Comparison of ENCODE assay signal across 9 mouse cellular contexts in genomic region chr17:31019505-31019904, GRCm38 (mm10). TPM values are rescaled to one million over a fixed set of nuclear protein-coding genes. Genes with fewer than 3 reads are reported as not detected.
DNase-seq lines count a peak whose midpoint lies in the region; TF ChIP-seq lines count a peak whose summit lies in the region.
"Had no signal": no experiment of that assay in that cellular context is flagged by ENCODE, and none has a peak within 500 bp of the region (broad histone marks: within the 10 kb centered on the region; RNA-seq: fewer than 3 reads in every experiment).

No protein-coding gene starts in this region.

- H3K4me3 ChIP-seq in thymus, adult 2 months (ENCODE audit: control insufficient read depth, insufficient read depth, low read length) = no peak overlapping the region
- H3K4me3 ChIP-seq: lung, embryonic 15.5 days had no signal

- TF ChIP-seq CTCF in thymus, adult 2 months (IDR thresholded peaks at IDR 0.05; ENCODE audit: borderline replicate concordance, control insufficient read depth, extremely low read depth, insufficient read depth, low read length, poor library complexity) = no peak

- no peaks in the 10 kb centered on the region for H3K4me1 ChIP-seq in thymus, adult 2 months (replicated peaks; ENCODE audit: control insufficient read depth, insufficient read depth, low read length)

- no peaks in the 10 kb centered on the region for H3K27me3 ChIP-seq in thymus, adult 2 months (ENCODE audit: control insufficient read depth, insufficient read depth, low read length)
- H3K27me3 ChIP-seq: lung, embryonic 15.5 days had no signal

- 4% methylated on average over 2 of the region's 2 CpGs for WGBS in thymus, adult 2 months

- DNase-seq in heart, adult 8-10 months (ENCODE audit: low spot score) = peak; percentile 65
- no peak for DNase-seq in heart, postnatal 25 days (ENCODE audit: low spot score)
- peak; percentile 86 for DNase-seq in ES-CJ7 (ENCODE audit: low read depth, low spot score)
- DNase-seq in c-Kit-positive CD71-positive TER-119-positive erythroid progenitor cells, embryonic 14.5 days (ENCODE audit: low spot score) = peak; percentile 76
- peak; percentile 56 to 73 for DNase-seq in frontal cortex, postnatal 36 days (ENCODE audit: low spot score in 2 of 2)
- peak; percentile 62 to 78 for DNase-seq in left cerebral cortex, adult 18-20 months (ENCODE audit: low spot score in 2 of 2)
- DNase-seq in natural killer cell, adult 2 months (ENCODE audit: low spot score in 2 of 2) = peak; percentile 66 to 73
- peak; percentile 71 for DNase-seq in thymus, adult 2 months

- H3K36me3 ChIP-seq in thymus, adult 2 months (ENCODE audit: control insufficient read depth, insufficient read depth, low read length) = no peaks in the 10 kb centered on the region
- H3K36me3 ChIP-seq: lung, embryonic 15.5 days had no signal

- no peak for TF ChIP-seq POLR2A in thymus, adult 2 months (IDR thresholded peaks at IDR 0.05; ENCODE audit: control insufficient read depth, extremely low read depth, insufficient read depth, low read length, poor library complexity)

- no peak overlapping the region for H3K27ac ChIP-seq in thymus, adult 2 months (ENCODE audit: control insufficient read depth, insufficient read depth, low read length)
- H3K27ac ChIP-seq: lung, embryonic 15.5 days had no signal

- intact Hi-C loops in heart, postnatal 25 days (cut with DNase I) = loop anchor here (1.0 to 2.0 kb wide), 2 partner anchors 37 to 100 kb away; partner anchors contain the start of gene Abcg1

RNA-seq across cellular contexts. Expression of gene Abcg1, which starts 38.0 kb away (rescaled TPM):
- total RNA-seq in heart, adult 8-10 months (2022) = 1 to 10 TPM; 3.7 to 6.9 (median 6.5) TPM
- 1 to 10 TPM; 3.8 to 6.0 TPM for total RNA-seq in heart, postnatal 25 days (2021)
- 10 to 100 TPM; 70.5 to 80.0 TPM for total RNA-seq in left cerebral cortex, adult 18-20 months (2021)
- polyA plus RNA-seq in thymus, adult 2 months (2012; rRNA removed) = 103 and 107 TPM in 2 replicates

Comparison
In these comparisons a context has a peak if more than half of its experiments do, and no peak if none do; other contexts are left out.
1. RNA of gene Abcg1, which starts 38.0 kb away (total RNA-seq): 70.5 to 80.0 TPM in left cerebral cortex, adult 18-20 months; 3.7 to 6.9 TPM in heart, adult 8-10 months and 3.8 to 6.0 TPM in heart, postnatal 25 days; every median in the first group is over 4 times any median in the second.